Comparison of ENCODE assay signal across 7 mouse cellular contexts in genomic region chr10:14544941-14545717, GRCm38 (mm10). TPM values are rescaled to one million over a fixed set of nuclear protein-coding genes. Genes with fewer than 3 reads are reported as not detected.
DNase-seq lines count a peak whose midpoint lies in the region; ATAC-seq lines count a peak whose summit lies in the region.

Gene Adgrg6, minus strand, starts transcription at chr10:14545659.

- no peaks in the 10 kb centered on the region for H3K36me3 ChIP-seq in hindbrain, embryonic 16.5 days (ENCODE audit: control insufficient read depth, insufficient read depth, low read length)
- no peaks in the 10 kb centered on the region for H3K36me3 ChIP-seq in liver, embryonic 11.5 days (ENCODE audit: control insufficient read depth, insufficient read depth, low read length)
- H3K36me3 ChIP-seq in midbrain, embryonic 16.5 days (ENCODE audit: control insufficient read depth, insufficient read depth, low read length) = no peaks in the 10 kb centered on the region

- peak; percentile 77 for ATAC-seq in hindbrain, embryonic 16.5 days
- ATAC-seq in liver, embryonic 11.5 days (replicated peaks; ENCODE audit: low FRiP score) = 0 out of 2 replicates have a peak, but pooled peaks have one; percentile 47
- peak; percentile 79 for ATAC-seq in midbrain, embryonic 16.5 days

- H3K4me1 ChIP-seq in hindbrain, embryonic 16.5 days (ENCODE audit: control insufficient read depth, insufficient read depth, low read depth, low read length) = no peaks in the 10 kb centered on the region; the same call in none of the 2 replicates
- H3K4me1 ChIP-seq in liver, embryonic 11.5 days (replicated peaks; ENCODE audit: control insufficient read depth, insufficient read depth, low read length) = no peaks in the 10 kb centered on the region
- H3K4me1 ChIP-seq in midbrain, embryonic 16.5 days (ENCODE audit: control insufficient read depth, insufficient read depth, low read length) = 0 out of 2 replicates have a peak, but pooled peaks cover 4% of the 10 kb centered on the region

- peak within 1 kb of the TSS; percentile 77 for H3K9ac ChIP-seq in hindbrain, embryonic 16.5 days (ENCODE audit: low read depth, low read length)
- peak within 1 kb of the TSS; percentile 34; the same call in 1 of the 2 replicates for H3K9ac ChIP-seq in liver, embryonic 11.5 days (ENCODE audit: low read depth, low read length)
- H3K9ac ChIP-seq in midbrain, embryonic 16.5 days (ENCODE audit: low read depth, low read length) = peak within 1 kb of the TSS; percentile 69

- H3K27me3 ChIP-seq in hindbrain, embryonic 16.5 days (replicated peaks; ENCODE audit: control insufficient read depth, insufficient read depth, low read length) = no peaks in the 10 kb centered on the region; the same call in 1 of the 2 replicates
- H3K27me3 ChIP-seq in liver, embryonic 11.5 days (replicated peaks; ENCODE audit: control insufficient read depth, insufficient read depth, low read length) = peaks cover 22% of the 10 kb centered on the region
- H3K27me3 ChIP-seq in midbrain, embryonic 16.5 days (ENCODE audit: control insufficient read depth, insufficient read depth, low read depth, low read length) = peaks cover 14% of the 10 kb centered on the region

- peak; percentile 27 to 72 for DNase-seq in adrenal gland, adult (ENCODE audit: inconsistent age in 2 of 2, low spot score in 1 of 2)
- DNase-seq in cerebellum, adult 9-11 months = peak; percentile 2
- peak; percentile 58 for DNase-seq in gastrocnemius, postnatal 14 days
- DNase-seq in liver, embryonic 11.5 days (ENCODE audit: low spot score) = peak; percentile 42
- DNase-seq in testis, postnatal 14 days (ENCODE audit: low spot score) = peak; percentile 20

- H3K4me2 ChIP-seq in hindbrain, embryonic 16.5 days (ENCODE audit: low read length) = peak within 1 kb of the TSS; percentile 100
- peak within 1 kb of the TSS; percentile 76 for H3K4me2 ChIP-seq in liver, embryonic 11.5 days
- H3K4me2 ChIP-seq in midbrain, embryonic 16.5 days (ENCODE audit: low read length) = peak within 1 kb of the TSS; percentile 100

- intact Hi-C loops in gastrocnemius, postnatal 14 days (cut with DNase I; ENCODE audit: low total_unique reads) = no loop called here

- H3K27ac ChIP-seq in hindbrain, embryonic 16.5 days (ENCODE audit: low read depth, low read length) = no peak within 1 kb of the TSS
- no peak within 1 kb of the TSS for H3K27ac ChIP-seq in liver, embryonic 11.5 days (ENCODE audit: low read depth, low read length)
- H3K27ac ChIP-seq in midbrain, embryonic 16.5 days (ENCODE audit: low read length) = no peak within 1 kb of the TSS

- peak within 1 kb of the TSS; percentile 58 for H3K4me3 ChIP-seq in hindbrain, embryonic 16.5 days (ENCODE audit: low read length)
- H3K4me3 ChIP-seq in liver, embryonic 11.5 days (ENCODE audit: low read depth, low read length) = peak within 1 kb of the TSS; percentile 60
- H3K4me3 ChIP-seq in midbrain, embryonic 16.5 days (ENCODE audit: low read depth, low read length) = peak within 1 kb of the TSS; percentile 77

- H3K9me3 ChIP-seq in hindbrain, embryonic 16.5 days (ENCODE audit: control insufficient read depth, low read length) = no peaks in the 10 kb centered on the region
- H3K9me3 ChIP-seq in liver, embryonic 11.5 days (ENCODE audit: control insufficient read depth, low read length) = no peaks in the 10 kb centered on the region
- H3K9me3 ChIP-seq in midbrain, embryonic 16.5 days (replicated peaks; ENCODE audit: control insufficient read depth, low read length, poor library complexity, severe bottlenecking) = no peaks in the 10 kb centered on the region

- under 1% methylated on average over 79 of the region's 81 CpGs for WGBS in hindbrain, embryonic 16.5 days
- WGBS in liver, embryonic 11.5 days = under 1% methylated on average over 76 of the region's 81 CpGs
- WGBS in midbrain, embryonic 16.5 days = under 1% methylated on average over 81 of the region's 81 CpGs

RNA-seq across cellular contexts. Expression of gene Adgrg6, which starts in this region (rescaled TPM):
- 1 to 10 TPM; 2.3 to 2.6 TPM for total RNA-seq in gastrocnemius, postnatal 14 days (2021)
- 1.3 and 2.3 TPM in 2 replicates for polyA plus RNA-seq in hindbrain, embryonic 16.5 days (2015; fragmentation: Nextera tagmentation; extraction: Ambion mirVana)
- 0.81 and 1.4 TPM in 2 replicates for polyA plus RNA-seq in liver, embryonic 11.5 days (2014; fragmentation: Nextera tagmentation; extraction: Ambion mirVana)
- polyA plus RNA-seq in midbrain, embryonic 16.5 days (2015; fragmentation: Nextera tagmentation; extraction: Ambion mirVana) = 0.97 and 1.3 TPM in 2 replicates

Comparison
In these comparisons a context has a peak if more than half of its experiments do, and no peak if none do; other contexts are left out.
1. DNase-seq: peak in every context shown above with its lines; median percentile 58 in gastrocnemius, postnatal 14 days; 50 in adrenal gland, adult; 42 in liver, embryonic 11.5 days; 20 in testis, postnatal 14 days; 2 in cerebellum, adult 9-11 months.